Mouse (Mus musculus) cerebellum, adult (tissue): ENCODE results near the gene Rbm6.

Source experiments
- ATAC-seq: cut with Nextera tagmentation; 2 replicates; pipeline ENCODE4 v1.9.2; 2017; ENCODE audit warnings: mild to moderate bottlenecking, moderate library complexity, mixed read lengths; ENCODE audit not compliant: insufficient number of reproducible peaks, low FRiP score, low TSS enrichment

Rbm6 gene

GRCm38 (mm10) chr9:107873137-107873536, at the start of gene Rbm6:
Rbm6 (minus strand) TSS chr9:107873237.
- no peak for ATAC-seq

- no peak for ATAC-seq
Measured at GRCm38 (mm10) chr9:107919441-107919840, 46.4 kb upstream of the Rbm6 start.

- ATAC-seq: no peak
Measured at GRCm38 (mm10) chr9:107918884-107919283, 45.8 kb upstream of the Rbm6 start.

- ATAC-seq: no peak
Measured at GRCm38 (mm10) chr9:107917895-107918608, 45.0 kb upstream of the Rbm6 start.

GRCm38 (mm10) chr9:107914764-107915420, 41.9 kb upstream of the Rbm6 start:
- no peak for ATAC-seq

- ATAC-seq: no peak
Measured at GRCm38 (mm10) chr9:107910025-107910769, 37.2 kb upstream of the Rbm6 start.

- ATAC-seq: no peak
Measured at GRCm38 (mm10) chr9:107908410-107909158, 35.5 kb upstream of the Rbm6 start.

GRCm38 (mm10) chr9:107907801-107908120, 34.7 kb upstream of the Rbm6 start:
- no peak for ATAC-seq

GRCm38 (mm10) chr9:107906967-107907800, 34.1 kb upstream of the Rbm6 start:
- no peak for ATAC-seq

- ATAC-seq: no peak
Measured at GRCm38 (mm10) chr9:107906252-107906966, 33.4 kb upstream of the Rbm6 start, which contains the start of gene Mst1r. Mst1r (plus strand) TSS chr9:107906873.

GRCm38 (mm10) chr9:107904726-107905125, 31.7 kb upstream of the Rbm6 start:
- ATAC-seq: 0 out of 2 replicates have a peak, but pooled peaks have one; percentile 18

GRCm38 (mm10) chr9:107901627-107901914, 28.5 kb upstream of the Rbm6 start:
- no peak; the same call in 1 of the 2 replicates for ATAC-seq

GRCm38 (mm10) chr9:107900840-107901626, 28.0 kb upstream of the Rbm6 start:
- ATAC-seq: peak; percentile 83

GRCm38 (mm10) chr9:107899855-107900254, 26.8 kb upstream of the Rbm6 start:
- ATAC-seq: no peak

GRCm38 (mm10) chr9:107898563-107898962, 25.5 kb upstream of the Rbm6 start:
- no peak for ATAC-seq

- no peak for ATAC-seq
Measured at GRCm38 (mm10) chr9:107891023-107891422, 18.0 kb upstream of the Rbm6 start.

GRCm38 (mm10) chr9:107890260-107890659, 17.2 kb upstream of the Rbm6 start:
- no peak for ATAC-seq

GRCm38 (mm10) chr9:107888267-107888850, 15.3 kb upstream of the Rbm6 start:
- peak; percentile 66; the same call in 1 of the 2 replicates for ATAC-seq
